Mouse (Mus musculus): ENCODE measurements around the gene Gm49450.
"Not testable (repeated sequence)": the region's sequence is repeated elsewhere in the genome, so short reads cannot be mapped to it uniquely, and the experiment has no call there.

DNA sequence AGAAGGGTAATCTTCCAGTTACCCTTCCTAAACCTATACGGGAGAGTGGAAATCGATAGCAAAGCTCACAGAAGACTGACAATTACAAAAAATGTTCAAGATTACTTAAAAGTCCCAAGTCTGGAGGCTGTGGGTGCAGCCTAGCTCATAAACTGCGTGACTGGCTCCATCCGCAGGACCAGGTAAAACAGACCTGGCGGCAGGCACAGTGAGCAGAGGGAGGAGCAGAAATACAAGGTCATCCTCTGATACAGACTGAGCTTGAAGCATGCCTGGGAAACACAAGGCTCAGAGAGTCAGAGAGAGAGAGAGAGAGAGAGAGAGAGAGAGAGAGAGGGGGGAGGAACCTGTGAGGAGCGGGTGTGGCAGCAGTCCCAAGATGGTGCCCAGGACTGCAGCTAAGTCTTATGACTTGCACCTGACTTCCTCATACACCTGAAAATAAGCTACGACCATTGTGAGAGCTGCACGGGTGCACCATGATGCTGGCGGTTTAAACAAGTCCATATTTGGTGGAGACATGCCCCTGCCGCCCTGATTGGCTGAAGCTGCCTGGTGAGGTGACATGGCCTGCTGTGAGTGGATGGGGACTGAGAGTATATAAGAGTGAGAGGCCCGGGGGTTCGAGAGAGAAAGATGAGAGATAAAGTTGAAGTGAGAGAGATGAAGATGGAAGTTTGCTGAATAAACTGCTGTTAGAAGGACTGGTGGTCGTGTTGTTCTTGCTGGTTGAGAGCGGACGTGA, 18.4 kb upstream of the Gm49450 start:
- not testable (repeated sequence) for TF ChIP-seq CTCF, POLR2A (IDR thresholded peaks at IDR 0.05; ENCODE audit: insufficient read depth, low read depth, low read length)
